Mouse (Mus musculus) lung, postnatal 25 days (tissue): Measurements from ENCODE around the gene 4933402N03Rik.

Experiments
- DNase-seq: peaks from one replicate; pipeline ENCODE4 v3.0.0; 2022; ENCODE audit warnings: low spot score

4933402N03Rik gene

GRCm38 (mm10) chr7:131146214-131146613 is at the start of gene 4933402N03Rik:
Gene 4933402N03Rik (minus strand): TSS chr7:131146314.
- no peak for DNase-seq

GRCm38 (mm10) chr7:131187996-131188395 is 41.9 kb upstream of the 4933402N03Rik start:
- DNase-seq = no peak

DNA sequence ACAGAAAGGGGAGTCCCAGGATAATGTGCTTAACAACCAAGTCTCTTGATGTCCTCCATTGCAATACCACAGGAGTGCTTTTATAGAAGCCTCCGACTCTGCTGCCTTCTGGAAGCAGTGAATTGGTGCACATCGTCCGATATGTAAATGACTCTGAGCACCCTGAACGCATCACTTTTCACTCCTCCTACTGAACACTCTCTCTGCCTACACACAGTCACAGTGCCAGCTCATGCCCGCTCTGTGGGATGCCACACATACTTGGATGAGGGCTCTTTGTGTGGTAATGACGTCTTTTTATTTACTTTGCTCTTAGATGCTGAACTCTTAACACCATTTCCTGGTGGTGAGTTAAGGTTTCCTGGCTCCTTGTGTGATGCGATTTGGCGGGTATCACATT is 40.9 kb upstream of the 4933402N03Rik start:
- DNase-seq = peak; percentile 46

DNA sequence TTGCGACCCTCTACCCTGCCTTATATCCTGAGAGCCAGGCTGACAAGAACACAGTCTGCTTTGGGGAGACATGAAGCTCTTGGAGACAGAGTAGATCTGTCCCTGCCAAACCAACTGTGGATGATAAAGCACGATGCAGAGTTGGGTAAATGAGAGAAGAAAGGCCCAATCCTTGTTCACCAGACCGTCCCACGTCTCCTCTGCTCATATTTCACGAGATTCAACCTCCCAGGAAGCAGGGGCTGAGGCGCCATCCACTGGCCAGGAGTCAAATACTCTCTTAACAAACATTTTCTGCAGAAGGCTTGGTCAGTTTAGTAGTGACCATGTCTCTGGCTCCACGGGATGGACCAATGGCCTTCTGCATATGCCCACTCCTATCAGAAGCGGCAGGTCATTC is 38.2 kb upstream of the 4933402N03Rik start:
- DNase-seq = no peak

GRCm38 (mm10) chr7:131182685-131183084 is 36.6 kb upstream of the 4933402N03Rik start:
- peak; percentile 26 for DNase-seq

GRCm38 (mm10) chr7:131174121-131174520 is 28.0 kb upstream of the 4933402N03Rik start, which contains the start of gene 5430419D17Rik:
Gene 5430419D17Rik (plus strand): TSS chr7:131174402.
- no peak for DNase-seq

DNA sequence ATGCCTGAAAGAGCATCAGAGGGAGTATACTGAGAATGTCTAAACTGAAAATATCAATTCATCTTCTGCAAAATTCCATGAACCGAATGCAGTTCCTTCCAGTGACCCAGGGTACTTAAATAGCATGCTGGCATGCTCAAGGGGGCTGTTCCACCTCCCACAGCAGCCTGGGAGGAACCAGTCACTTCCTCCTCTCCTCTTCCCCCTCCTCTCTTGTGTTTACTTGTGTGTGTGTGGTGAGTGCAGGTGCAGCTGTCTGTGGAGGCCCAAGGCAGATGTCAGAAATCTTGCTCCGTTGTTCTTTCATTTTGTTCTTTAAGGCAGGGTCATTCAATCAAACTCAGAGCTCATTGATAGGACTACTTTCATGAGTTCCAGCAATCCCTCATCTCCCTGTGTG is 23.0 kb upstream of the 4933402N03Rik start:
- DNase-seq = no peak

DNA sequence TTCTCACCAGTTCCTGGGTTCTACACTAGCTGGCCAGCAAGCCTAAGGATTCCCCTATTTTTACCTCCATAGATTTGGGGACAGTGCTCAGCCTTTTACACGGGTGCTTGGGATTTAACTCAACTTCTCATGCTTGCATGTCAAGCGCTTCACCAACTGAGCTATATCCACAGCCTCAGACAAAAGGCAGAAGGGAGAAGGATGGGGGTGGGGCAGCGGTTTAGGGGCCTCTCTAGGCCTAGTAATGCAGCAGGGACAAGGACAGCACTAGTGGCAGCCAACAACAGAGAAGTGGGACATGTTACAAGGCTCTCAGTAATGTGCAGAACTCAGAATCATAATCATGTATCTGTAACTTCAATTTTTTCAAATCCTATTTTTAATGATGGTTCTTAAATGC is 21.7 kb upstream of the 4933402N03Rik start:
- DNase-seq = no peak

GRCm38 (mm10) chr7:131162251-131162650 is 16.1 kb upstream of the 4933402N03Rik start:
- DNase-seq = no peak

DNA sequence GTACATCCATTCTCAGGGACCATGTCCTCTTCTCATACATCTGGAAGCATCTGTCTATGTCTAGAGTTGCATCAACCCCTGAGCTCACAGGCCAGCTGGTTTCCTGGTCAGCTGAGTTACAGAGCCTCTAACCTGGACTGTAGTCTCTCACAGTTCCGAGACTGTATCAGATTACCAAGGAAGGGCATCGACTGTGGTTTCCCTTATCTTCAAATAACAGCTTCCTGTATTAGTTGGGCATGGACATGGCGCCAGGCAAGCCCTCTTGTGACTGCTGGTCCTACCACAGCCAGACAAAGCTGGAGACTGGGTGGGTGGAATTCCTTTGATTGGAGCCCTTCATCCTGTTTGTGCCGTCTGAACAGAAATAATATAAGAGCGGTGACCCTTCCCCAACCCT is 6.9 kb upstream of the 4933402N03Rik start:
- no peak for DNase-seq

GRCm38 (mm10) chr7:131150179-131150578 is 4.1 kb upstream of the 4933402N03Rik start:
- DNase-seq = peak; percentile 7

DNA sequence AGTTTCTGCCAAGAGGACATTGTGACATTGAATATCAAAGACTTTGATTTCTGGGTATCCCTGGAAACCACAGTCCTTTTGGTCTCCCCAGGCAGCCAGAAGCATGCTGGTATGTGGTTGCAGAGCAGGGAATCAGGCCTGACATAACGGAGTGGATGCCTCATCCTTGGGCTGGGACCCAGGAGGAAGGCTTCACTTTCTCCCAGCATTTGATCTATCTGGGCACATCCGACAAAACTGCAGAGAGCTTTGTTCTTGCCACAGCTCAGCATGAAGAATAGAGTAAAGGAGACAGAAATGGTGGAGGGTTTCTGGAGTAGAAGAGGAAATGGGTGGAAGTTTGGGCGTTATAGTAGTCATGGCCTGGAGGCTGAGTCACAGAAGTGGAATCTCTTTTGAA is 12.9 kb downstream of the 4933402N03Rik start:
- no peak for DNase-seq

GRCm38 (mm10) chr7:131130021-131130420 is 16.1 kb downstream of the 4933402N03Rik start:
- no peak for DNase-seq

GRCm38 (mm10) chr7:131122210-131122807 is 23.8 kb downstream of the 4933402N03Rik start:
- DNase-seq = no peak

GRCm38 (mm10) chr7:131114434-131114833 is 31.7 kb downstream of the 4933402N03Rik start:
- no peak for DNase-seq

GRCm38 (mm10) chr7:131113676-131114075 is 32.4 kb downstream of the 4933402N03Rik start:
- DNase-seq = peak; percentile 4

- DNase-seq = peak; percentile 34
Measured at GRCm38 (mm10) chr7:131112486-131112885, 33.6 kb downstream of the 4933402N03Rik start.
